Mouse (Mus musculus) testis, adult 2 months (tissue): Measurements from ENCODE around the gene Fam184b. TPM values are rescaled to one million over a fixed set of nuclear protein-coding genes. Genes with fewer than 3 reads are reported as not detected.

ENCODE experiments used
- H3K27ac ChIP-seq: fragments of 200-500 bp; 2 replicates; pipeline ENCODE4 v1.5.1; 2012; ENCODE audit warnings: low read depth, low read length; ENCODE audit not compliant: control insufficient read depth, insufficient read depth
- H3K27me3 ChIP-seq: fragments of 200-500 bp; 2 replicates; pipeline ENCODE4 v1.6.1; 2012; ENCODE audit warnings: mild to moderate bottlenecking, low read length, moderate library complexity; ENCODE audit not compliant: control insufficient read depth, insufficient read depth
- H3K36me3 ChIP-seq: fragments of 200-500 bp; 2 replicates; pipeline ENCODE4 v1.6.1; 2012; ENCODE audit warnings: mild to moderate bottlenecking, low read length; ENCODE audit not compliant: control insufficient read depth, insufficient read depth
- H3K4me1 ChIP-seq: fragments of 200-500 bp; 2 replicates; pipeline ENCODE4 v1.6.1; 2012; ENCODE audit warnings: low read length; ENCODE audit not compliant: control insufficient read depth, insufficient read depth
- H3K4me3 ChIP-seq: fragments of 200-500 bp; 2 replicates; pipeline ENCODE4 v1.5.1; 2012; ENCODE audit warnings: low read depth, mild to moderate bottlenecking, low read length, moderate library complexity, mixed read lengths; ENCODE audit not compliant: control insufficient read depth
- CTCF ChIP-seq: fragments of 200-500 bp; IDR thresholded peaks from 2 replicates; pipeline ENCODE4 v1.5.1; 2012; ENCODE audit warnings: low read depth, mild to moderate bottlenecking, inconsistent platforms, low read length, moderate library complexity; ENCODE audit not compliant: control insufficient read depth, insufficient read depth, insufficient replicate concordance
- POLR2A ChIP-seq: fragments of 200-500 bp; IDR thresholded peaks from 2 replicates; pipeline ENCODE4 v1.6.1; 2012; ENCODE audit warnings: low read depth, mild to moderate bottlenecking, inconsistent platforms, low read length, moderate library complexity; ENCODE audit not compliant: control insufficient read depth
- polyA plus RNA-seq: library from polyadenylated mRNA; depleted of rRNA; stranded (reverse); fragments of >200 nt; gene quantifications from 2 replicates; pipeline ENCODE4 v1.2.3, GENCODE M21; 2012; rRNA removed

Gene Fam184b
- polyA plus RNA-seq, 1 experiment: 0.21 TPM

- Histone ChIP-seq H3K36me3 (no peaks in the 10 kb centered on the region; the same call in none of the 2 replicates), H3K4me1 (peaks cover 5% of the 10 kb centered on the region), H3K27ac (no peak overlapping the region), H3K4me3 (no peak overlapping the region), H3K27me3 (no peaks in the 10 kb centered on the region)
- TF ChIP-seq CTCF (no peak), POLR2A (no peak)
These were observed 145.2 kb downstream of the Fam184b start for GRCm38 (mm10) chr5:45494093-45494755.

DNA sequence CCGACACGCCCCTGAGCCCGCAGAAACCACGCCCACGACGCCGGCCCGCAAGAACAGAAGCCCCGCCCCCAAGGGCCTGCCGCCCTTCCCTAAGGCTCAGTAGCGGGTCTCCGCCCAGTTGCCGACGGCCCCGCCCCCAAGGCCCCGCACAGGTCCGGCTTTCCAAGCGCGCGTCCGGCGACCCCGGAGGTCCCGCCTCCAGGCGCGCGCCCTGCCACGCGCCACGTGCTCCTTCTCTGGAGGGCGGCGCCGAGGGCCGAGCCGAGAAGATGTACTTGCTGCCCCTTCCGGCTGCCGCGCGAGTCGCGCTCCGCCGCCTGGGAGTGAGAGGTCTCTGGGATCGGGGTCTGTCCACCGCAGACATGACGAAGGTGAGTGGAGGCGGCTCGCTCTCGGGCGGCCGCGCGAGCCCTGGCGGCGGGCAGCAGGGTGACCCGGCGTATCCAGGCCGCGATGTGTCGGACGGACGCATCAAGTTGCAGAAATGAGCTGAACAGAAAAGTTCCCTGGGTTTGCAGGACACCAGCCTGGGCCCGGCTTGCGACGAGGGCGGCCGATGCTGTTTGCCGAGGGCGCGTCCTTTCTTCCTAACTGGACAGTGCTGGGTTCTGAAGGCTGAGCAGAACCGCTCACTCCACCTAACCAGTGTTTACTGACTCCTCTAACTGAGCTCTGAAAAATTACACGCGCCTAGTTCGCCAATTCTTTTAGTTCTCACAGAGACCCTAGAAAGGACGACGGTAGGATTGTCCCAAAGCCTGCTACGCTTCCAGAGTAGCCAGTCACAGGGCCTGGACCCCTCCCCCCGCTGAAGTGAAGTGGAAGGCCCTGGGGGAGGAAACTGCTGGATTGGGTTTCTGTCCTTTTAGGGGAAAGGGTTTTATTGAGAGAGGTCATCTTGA is 146.0 kb downstream of the Fam184b start, which contains the start of gene Lap3:
Gene Lap3, plus strand, starts transcription at position 184 of the 902 bp plus-strand sequence.
- Histone ChIP-seq H3K36me3 (no peaks in the 10 kb centered on the region; the same call in none of the 2 replicates), H3K4me3 (peak within 1 kb of the TSS; percentile 94), H3K27me3 (no peaks in the 10 kb centered on the region), H3K27ac (peak within 1 kb of the TSS; percentile 55), H3K4me1 (peaks cover 5% of the 10 kb centered on the region)
- TF ChIP-seq CTCF: 0 out of 2 replicates have a peak, but pooled peaks have one; percentile 2
- TF ChIP-seq POLR2A: peak; percentile 82

DNA sequence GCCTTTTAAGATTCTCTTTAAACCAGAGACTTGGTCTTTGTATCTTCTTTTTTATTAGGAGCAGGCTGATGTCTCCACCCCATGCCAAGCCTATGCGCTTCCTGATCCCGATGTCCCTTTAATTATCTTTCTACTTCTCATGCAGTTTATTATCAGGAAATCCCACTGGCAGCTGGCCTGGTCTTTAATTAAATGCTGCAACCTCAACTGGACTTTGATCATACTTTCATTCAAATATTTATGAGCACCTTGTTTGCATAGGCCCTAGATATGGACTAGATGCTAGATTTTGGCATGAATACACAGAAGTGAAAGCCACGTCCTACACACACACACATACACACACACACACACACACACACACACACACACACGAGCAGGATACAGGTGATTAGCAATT is 147.6 kb downstream of the Fam184b start:
- no peak for TF ChIP-seq POLR2A
- TF ChIP-seq CTCF: no peak
- no peak overlapping the region for H3K4me3 ChIP-seq
- no peaks in the 10 kb centered on the region; the same call in 1 of the 2 replicates for H3K36me3 ChIP-seq
- H3K4me1 ChIP-seq: peaks cover 5% of the 10 kb centered on the region
- no peak overlapping the region for H3K27ac ChIP-seq
- H3K27me3 ChIP-seq: no peaks in the 10 kb centered on the region

GRCm38 (mm10) chr5:45483654-45484053 is 155.8 kb downstream of the Fam184b start:
- TF ChIP-seq POLR2A (no peak), CTCF (no peak)

DNA sequence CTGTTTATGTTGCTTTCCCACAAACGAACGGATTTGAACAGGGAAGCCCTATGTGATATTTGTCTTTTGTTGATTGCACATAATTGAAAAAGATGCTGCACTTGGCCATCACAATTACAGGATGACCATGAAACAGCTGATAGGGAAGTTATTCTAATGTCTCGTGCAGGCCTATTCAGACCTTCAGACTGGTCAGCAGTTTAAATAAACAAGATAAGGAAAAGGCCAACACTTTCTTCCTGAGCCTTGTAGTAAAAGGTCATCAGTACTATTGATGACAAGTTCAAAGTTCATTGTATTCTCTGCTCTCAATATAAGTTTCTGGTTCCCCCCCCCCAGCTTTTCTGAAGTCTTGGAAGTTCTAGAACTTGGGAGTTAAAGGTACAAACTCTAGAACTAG is 156.8 kb downstream of the Fam184b start:
- H3K27ac ChIP-seq: no peak overlapping the region
- no peaks in the 10 kb centered on the region for H3K36me3 ChIP-seq
- H3K4me3 ChIP-seq: no peak overlapping the region
- TF ChIP-seq CTCF (no peak), POLR2A (no peak)
- H3K27me3 ChIP-seq: no peaks in the 10 kb centered on the region
- H3K4me1 ChIP-seq: no peaks in the 10 kb centered on the region

More at GRCm38 (mm10) chr5:45483654-45484053, 155.8 kb downstream of the Fam184b start:
- Histone ChIP-seq H3K4me3 (no peak overlapping the region), H3K27me3 (no peaks in the 10 kb centered on the region), H3K36me3 (no peaks in the 10 kb centered on the region), H3K4me1 (no peaks in the 10 kb centered on the region), H3K27ac (no peak overlapping the region)

- Histone ChIP-seq H3K4me1 (no peaks in the 10 kb centered on the region), H3K27me3 (no peaks in the 10 kb centered on the region), H3K36me3 (no peaks in the 10 kb centered on the region), H3K27ac (no peak overlapping the region), H3K4me3 (no peak overlapping the region)
- TF ChIP-seq CTCF: no peak
These were observed 158.3 kb downstream of the Fam184b start for GRCm38 (mm10) chr5:45481125-45481524.

DNA sequence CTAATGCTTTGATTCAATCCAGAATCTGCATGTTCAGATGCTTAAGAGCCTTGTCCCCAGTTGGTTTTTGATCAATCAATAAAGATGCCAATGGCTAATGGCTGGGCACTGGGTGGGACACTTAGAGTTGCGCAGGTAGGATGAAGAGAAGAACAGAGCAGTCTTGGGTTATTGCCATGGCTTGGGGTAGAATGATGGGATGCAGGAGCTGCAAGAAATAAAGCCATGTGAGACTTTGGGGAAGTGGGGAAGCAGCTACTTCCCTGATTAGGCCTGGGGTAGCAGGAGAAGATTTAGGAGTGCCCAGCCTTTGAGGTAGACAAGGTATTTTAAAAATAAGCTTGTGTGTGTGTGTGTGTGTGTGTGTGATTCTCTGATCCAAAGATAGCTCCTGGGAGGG is 159.3 kb downstream of the Fam184b start:
- no peak for TF ChIP-seq POLR2A
- no peak for TF ChIP-seq CTCF
- Histone ChIP-seq H3K27me3 (no peaks in the 10 kb centered on the region), H3K27ac (no peak overlapping the region), H3K36me3 (no peaks in the 10 kb centered on the region), H3K4me3 (no peak overlapping the region), H3K4me1 (no peaks in the 10 kb centered on the region)

Other genes with a start within 250 kb of the Fam184b start
- 17.0 and 21.6 TPM in 2 replicates for gene Qdpr, start 189.4 kb downstream of the Fam184b start, polyA plus RNA-seq
- gene Clrn2, start 185.9 kb downstream of the Fam184b start, polyA plus RNA-seq: not detected in 2 replicates
- 14.4 and 14.7 TPM in 2 replicates for gene Lap3, start 146.2 kb downstream of the Fam184b start, polyA plus RNA-seq
- gene Med28, start 119.4 kb downstream of the Fam184b start, polyA plus RNA-seq: 260 and 277 TPM in 2 replicates
- gene Ncapg, start 30.3 kb upstream of the Fam184b start, polyA plus RNA-seq: 6.0 and 7.3 TPM in 2 replicates
- 4.7 TPM in 2 replicates for gene Lcorl, start 218.0 kb upstream of the Fam184b start, polyA plus RNA-seq